Mouse (Mus musculus) cerebellum, adult 2 months (tissue): ENCODE data around the gene Pirt. TPM values are rescaled to one million over a fixed set of nuclear protein-coding genes. Genes with fewer than 3 reads are reported as not detected.

ENCODE experiments used
- DNase-seq, 2 experiments: peaks; one replicate each; pipeline ENCODE4 v3.0.0; 2021
- H3K27ac ChIP-seq: fragments of 200-500 bp; 2 replicates; pipeline ENCODE4 v1.5.1; 2012; ENCODE audit warnings: low read length, control low read depth, inconsistent platforms; ENCODE audit not compliant: insufficient read depth
- H3K27me3 ChIP-seq: fragments of 200-500 bp; 2 replicates; pipeline ENCODE4 v1.6.1; 2012; ENCODE audit warnings: inconsistent platforms, mild to moderate bottlenecking, low read length, moderate library complexity; ENCODE audit not compliant: control insufficient read depth, insufficient read depth
- H3K4me1 ChIP-seq: fragments of 200-500 bp; 2 replicates; pipeline ENCODE4 v1.6.1; 2011; ENCODE audit warnings: low read length; ENCODE audit not compliant: control insufficient read depth, insufficient read depth
- H3K4me3 ChIP-seq: fragments of 200-500 bp; replicated peaks from 2 replicates; pipeline ENCODE3; 2011; ENCODE audit warnings: mild to moderate bottlenecking, low read depth, low read length, control low read depth; ENCODE audit not compliant: insufficient read depth
- CTCF ChIP-seq: fragments of 200-500 bp; IDR thresholded peaks from 2 replicates; pipeline ENCODE4 v1.5.1; 2011; ENCODE audit warnings: low read depth, mild to moderate bottlenecking, control low read depth, low read length, moderate library complexity, borderline replicate concordance; ENCODE audit not compliant: insufficient read depth
- POLR2A ChIP-seq: fragments of 200-500 bp; IDR thresholded peaks from 2 replicates; pipeline ENCODE4 v1.6.1; 2011; ENCODE audit warnings: low read length, control low read depth, borderline replicate concordance; ENCODE audit not compliant: insufficient read depth
- WGBS: fragments of 180-500 bp; shearing (Covaris S2); methylation state at CpG from one replicate; pipeline ENCODE4 v1.1.7; 2018; 5-methylcytosine and 5-hydroxymethylcytosine counted together
- polyA plus RNA-seq: library from polyadenylated mRNA; depleted of rRNA; stranded (reverse); fragments of >200 nt; gene quantifications from 2 replicates; pipeline ENCODE4 v1.2.3, GENCODE M21; 2012

The Pirt gene
- polyA plus RNA-seq, 1 experiment: 0.43 TPM

DNA sequence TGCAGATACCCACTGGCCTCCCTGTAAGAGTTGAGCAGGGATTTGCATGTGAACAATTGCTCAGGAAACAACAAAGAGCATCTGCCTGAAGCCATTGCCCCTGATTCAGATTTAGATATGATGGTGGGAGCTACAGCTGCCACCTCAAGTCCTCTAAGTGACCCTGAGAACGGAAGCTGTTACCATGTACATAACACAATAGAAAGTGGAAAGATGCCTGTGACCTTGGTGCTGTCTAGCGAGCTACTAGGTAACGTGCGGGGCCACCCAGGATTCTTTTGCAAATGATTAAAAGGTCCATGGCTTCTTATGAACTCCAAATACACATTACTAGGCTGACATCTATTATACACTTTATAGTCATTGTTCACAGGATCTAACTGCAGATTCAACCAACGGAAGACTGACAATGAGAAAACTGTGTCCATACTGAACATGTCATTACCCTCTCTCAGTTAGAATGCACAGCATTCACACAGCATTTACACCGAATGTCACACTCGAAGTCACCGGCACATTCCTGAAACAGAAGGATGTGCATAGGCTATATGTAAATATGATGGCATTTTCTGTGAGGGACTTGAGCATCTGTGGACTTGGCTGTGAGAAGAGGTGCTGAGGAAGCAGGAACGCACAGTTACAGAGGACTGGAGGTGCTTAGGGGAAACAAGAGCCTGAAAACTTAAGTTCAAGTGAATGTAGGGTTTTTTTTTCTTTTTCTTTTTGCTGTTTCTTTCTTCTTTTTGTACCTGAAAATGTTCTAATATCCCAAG is 21.2 kb downstream of the Pirt start:
- 73% methylated on average over 9 of the region's 9 CpGs for WGBS
- no peak overlapping the region for H3K4me3 ChIP-seq
- TF ChIP-seq CTCF (no peak), POLR2A (no peak)

DNA sequence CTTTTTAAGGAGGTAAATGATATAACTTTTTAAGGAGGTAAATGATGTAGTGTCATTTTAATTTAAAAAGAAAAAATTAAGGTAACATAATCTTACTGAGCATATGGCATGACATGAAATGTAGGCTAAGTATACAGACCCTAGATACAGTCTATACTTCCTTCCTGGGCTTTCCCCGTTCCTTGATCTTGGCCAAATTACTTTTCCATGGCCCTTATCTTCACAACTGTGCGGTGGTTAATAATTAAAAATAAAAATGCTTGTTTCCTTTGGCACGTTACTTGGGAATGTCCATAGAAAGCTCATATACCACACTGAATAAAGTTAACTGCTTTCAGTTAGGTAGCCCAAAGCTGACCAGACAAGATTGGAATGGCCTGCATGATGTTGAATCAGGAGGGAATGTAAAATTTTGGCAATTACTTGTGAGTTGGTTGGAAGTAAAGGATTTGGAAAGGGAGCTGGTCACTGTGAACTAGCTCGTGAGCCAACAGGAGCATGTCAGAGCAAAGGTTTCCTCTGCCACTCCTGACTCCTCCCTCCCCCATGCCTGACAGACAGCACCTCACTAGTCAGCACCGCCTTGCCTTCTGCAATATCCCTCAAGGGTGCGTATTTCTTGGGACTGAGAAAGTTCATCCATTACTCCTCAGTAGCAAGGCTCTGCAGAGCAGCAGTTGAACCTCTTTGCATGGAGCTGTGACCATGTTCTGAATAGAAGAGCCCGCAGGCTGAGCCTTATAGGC is 22.8 kb downstream of the Pirt start:
- Histone ChIP-seq H3K27ac (no peak overlapping the region), H3K27me3 (no peaks in the 10 kb centered on the region), H3K4me1 (no peaks in the 10 kb centered on the region), H3K4me3 (no peak overlapping the region)
- no peak for DNase-seq
- no peak for TF ChIP-seq CTCF
- TF ChIP-seq POLR2A: no peak
- 86% methylated on average over 7 of the region's 7 CpGs for WGBS

More for the DNA sequence above, 21.2 kb downstream of the Pirt start:
- no peak for DNase-seq
- Histone ChIP-seq H3K27me3 (no peaks in the 10 kb centered on the region), H3K4me1 (no peaks in the 10 kb centered on the region), H3K27ac (no peak overlapping the region)

DNA sequence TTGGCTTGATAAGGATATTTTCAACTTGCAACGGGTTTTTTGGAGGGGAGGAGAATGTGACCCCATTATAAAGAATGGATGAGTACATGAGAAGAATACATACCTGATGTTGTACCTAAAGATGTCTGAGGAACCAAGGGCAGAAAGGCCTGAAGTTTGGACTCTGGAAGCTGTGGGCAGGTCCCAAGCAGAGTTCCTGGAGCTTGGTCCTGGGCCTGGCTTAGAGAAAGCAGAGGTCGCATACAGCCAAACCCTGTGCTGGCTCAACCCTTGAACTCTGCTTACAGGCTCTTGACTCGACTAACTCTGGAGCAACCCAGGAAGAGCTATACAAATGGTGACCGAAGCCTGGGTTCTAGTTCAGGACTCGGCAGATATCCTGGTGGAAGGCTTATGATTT is 30.2 kb downstream of the Pirt start:
- TF ChIP-seq POLR2A (no peak), CTCF (no peak)
- Histone ChIP-seq H3K4me1 (no peaks in the 10 kb centered on the region), H3K27me3 (no peaks in the 10 kb centered on the region), H3K27ac (no peak overlapping the region), H3K4me3 (no peak overlapping the region)
- 91% methylated on average over 5 of the region's 5 CpGs for WGBS
- DNase-seq: no peak

DNA sequence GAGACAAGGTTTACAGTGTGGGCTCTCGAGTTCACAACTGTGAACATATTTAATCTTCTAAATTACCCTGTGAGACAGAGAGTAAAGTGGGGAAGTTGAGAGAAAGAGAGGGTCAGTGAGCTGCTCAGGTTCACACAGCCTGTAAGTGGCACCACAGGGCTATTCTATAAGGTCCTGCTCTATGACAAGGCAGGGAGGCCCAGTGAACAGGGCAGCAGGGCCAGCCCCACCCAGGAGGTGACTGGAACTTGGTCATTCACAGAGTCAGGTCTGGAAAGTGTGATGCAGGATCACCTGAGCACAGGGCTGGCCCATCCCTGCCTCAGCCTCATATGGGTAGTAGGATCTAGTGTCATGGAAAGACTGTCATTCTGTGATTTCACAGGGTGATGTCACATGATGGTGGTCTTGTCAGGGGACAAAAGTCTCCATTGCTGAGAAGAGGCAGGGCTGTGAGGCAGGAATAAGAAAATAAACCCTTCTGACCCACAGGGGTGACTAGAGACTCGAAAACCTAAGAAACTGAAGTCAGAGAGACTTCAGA is 33.5 kb downstream of the Pirt start:
- TF ChIP-seq CTCF (no peak), POLR2A (no peak)
- no peaks in the 10 kb centered on the region for H3K4me1 ChIP-seq
- H3K4me3 ChIP-seq: no peak overlapping the region
- 69% methylated on average over 2 of the region's 2 CpGs for WGBS
- no peak for DNase-seq
- no peaks in the 10 kb centered on the region for H3K27me3 ChIP-seq
- H3K27ac ChIP-seq: no peak overlapping the region

DNA sequence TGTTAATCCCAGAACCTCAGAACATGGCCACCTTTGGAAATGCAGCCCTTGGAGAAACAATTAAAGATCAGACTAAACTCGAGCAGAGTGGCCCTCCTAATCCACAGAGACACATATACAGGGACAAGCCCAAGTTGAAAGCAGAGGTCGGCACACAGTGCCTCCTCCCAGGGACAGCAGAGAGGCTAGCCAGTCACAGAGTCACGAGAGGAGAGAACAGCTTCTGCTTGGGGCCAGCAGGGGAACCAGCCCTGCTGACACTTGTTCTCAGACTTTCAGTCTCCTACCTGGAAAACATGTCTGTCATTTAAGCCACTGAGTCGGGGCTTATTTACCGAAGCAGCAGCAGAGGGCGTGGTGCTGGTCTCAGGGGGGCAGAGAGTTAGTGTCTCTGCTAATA is 34.7 kb downstream of the Pirt start:
- Histone ChIP-seq H3K27me3 (no peaks in the 10 kb centered on the region), H3K4me3 (no peak overlapping the region), H3K27ac (no peak overlapping the region), H3K4me1 (no peaks in the 10 kb centered on the region)
- TF ChIP-seq CTCF (no peak), POLR2A (no peak)
- 64% methylated on average over 6 of the region's 6 CpGs for WGBS
- no peak for DNase-seq

DNA sequence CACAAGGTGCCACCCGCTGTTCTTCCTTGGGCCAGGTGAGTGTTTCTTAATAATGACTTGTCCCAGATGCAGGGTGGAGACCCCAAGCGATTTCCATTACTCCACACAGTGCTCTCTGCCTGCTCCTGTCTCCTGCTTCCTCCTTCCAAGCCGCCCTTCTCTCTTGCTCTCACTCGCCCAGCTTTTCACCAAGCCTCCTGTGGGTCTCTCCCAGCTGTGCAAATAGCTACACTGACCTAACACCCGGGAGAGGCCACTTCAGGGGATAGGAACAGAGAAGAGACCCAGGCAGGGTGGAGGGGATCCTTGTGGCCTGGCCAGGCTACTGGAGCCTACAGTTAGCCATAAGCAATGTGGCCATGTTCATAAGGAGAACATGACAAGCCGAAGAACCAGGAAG is 35.1 kb downstream of the Pirt start:
- Histone ChIP-seq H3K27me3 (no peaks in the 10 kb centered on the region), H3K4me3 (no peak overlapping the region), H3K4me1 (no peaks in the 10 kb centered on the region), H3K27ac (no peak overlapping the region)
- WGBS: 80% methylated on average over 6 of the region's 6 CpGs
- no peak for TF ChIP-seq POLR2A
- TF ChIP-seq CTCF: no peak
- no peak for DNase-seq

DNA sequence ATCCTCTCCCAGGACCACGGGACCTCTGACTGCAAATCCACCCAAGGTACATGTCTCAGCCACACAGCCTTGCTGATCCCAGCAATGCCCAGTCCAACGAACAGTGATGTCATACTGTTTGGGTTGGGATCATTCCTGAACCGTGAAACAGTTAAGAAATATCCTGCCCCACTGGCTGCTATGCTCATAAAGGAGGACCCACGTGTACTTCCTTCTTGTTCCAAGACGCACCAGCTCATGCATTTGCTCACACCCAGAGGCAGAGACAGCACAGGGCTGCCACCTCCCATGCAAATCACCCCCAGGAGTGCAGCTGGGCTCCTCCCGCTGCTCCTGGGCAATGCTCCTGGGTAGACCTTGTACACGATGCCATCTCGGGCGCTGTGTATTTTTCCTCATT is 44.5 kb downstream of the Pirt start, which contains the start of gene Tmem238l:
Gene Tmem238l (plus strand): TSS at position 336 of the 400 bp plus-strand sequence.
- WGBS: 66% methylated on average over 9 of the region's 9 CpGs
- no peak within 1 kb of the TSS for H3K27ac ChIP-seq
- no peaks in the 10 kb centered on the region for H3K4me1 ChIP-seq
- DNase-seq: no peak
- H3K4me3 ChIP-seq: no peak within 1 kb of the TSS
- TF ChIP-seq POLR2A (no peak), CTCF (no peak)
- H3K27me3 ChIP-seq: no peaks in the 10 kb centered on the region

DNA sequence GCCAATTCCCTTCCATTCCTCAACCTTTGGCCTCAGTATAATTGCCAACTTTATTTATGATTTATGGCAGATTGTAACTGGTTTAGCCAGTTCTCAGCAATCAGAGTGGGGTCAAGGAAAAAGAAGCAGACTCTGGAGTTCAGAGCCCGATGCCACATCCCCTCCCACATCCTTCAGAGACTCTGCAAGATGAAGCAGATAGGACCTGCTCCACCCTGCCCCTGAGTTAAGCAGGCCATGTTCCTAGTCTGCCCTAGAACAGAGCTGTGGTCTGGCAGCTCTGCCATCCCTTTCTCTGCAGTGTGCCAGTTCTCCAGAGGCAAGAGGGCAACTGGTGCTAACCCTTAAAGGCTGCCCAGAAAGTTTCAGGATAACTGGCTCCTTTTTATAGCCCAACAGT is 49.0 kb downstream of the Pirt start:
- TF ChIP-seq POLR2A (no peak), CTCF (no peak)
- Histone ChIP-seq H3K4me1 (no peaks in the 10 kb centered on the region), H3K27me3 (no peaks in the 10 kb centered on the region), H3K4me3 (no peak overlapping the region), H3K27ac (no peak overlapping the region)
- 89% methylated on average over 1 of the region's 1 CpGs for WGBS
- DNase-seq: no peak
